Mouse (Mus musculus) central nervous system, embryonic 14 days (tissue): ENCODE measurements around the gene Olfr564. TPM values are rescaled to one million over a fixed set of nuclear protein-coding genes. Genes with fewer than 3 reads are reported as not detected.

Experiments
- polyA plus RNA-seq: library from polyadenylated mRNA; depleted of rRNA; stranded (reverse); fragments of >200 nt; gene quantifications from 2 replicates; pipeline ENCODE4 v1.2.3, GENCODE M21; 2012; rRNA removed

Gene Olfr564
- not detected in 2 replicates for polyA plus RNA-seq

GRCm38 (mm10) chr7:102803180-102803579 is at the start of gene Olfr564:
Gene Olfr564, plus strand, starts transcription at chr7:102803480.

GRCm38 (mm10) chr7:102759266-102759665 is 44.0 kb upstream of the Olfr564 start, which contains the start of the genes Olfr560 and Olfr78:
Gene Olfr560, minus strand, starts transcription at chr7:102759366.
Gene Olfr78, minus strand, starts transcription at chr7:102759471.

GRCm38 (mm10) chr7:102770921-102771320 is 32.4 kb upstream of the Olfr564 start, which contains the start of gene Olfr561:
Gene Olfr561, plus strand, starts transcription at chr7:102771221.

Other genes with a start within 250 kb of the Olfr564 start
- gene Trim21, start 238.0 kb upstream of the Olfr564 start, polyA plus RNA-seq = 2.2 and 3.0 TPM in 2 replicates
- gene Olfr550, start 232.0 kb upstream of the Olfr564 start, polyA plus RNA-seq = not detected in 2 replicates
- gene Olfr551, start 211.6 kb upstream of the Olfr564 start, polyA plus RNA-seq = not detected in 2 replicates
- gene Olfr552, start 205.7 kb upstream of the Olfr564 start, polyA plus RNA-seq = 0.01 TPM in 1 of 2 replicates, not detected in the other
- gene Olfr553, start 185.3 kb upstream of the Olfr564 start, polyA plus RNA-seq = not detected in 2 replicates
- gene Olfr554, start 165.0 kb upstream of the Olfr564 start, polyA plus RNA-seq = not detected in 2 replicates
- gene Olfr555, start 144.7 kb upstream of the Olfr564 start, polyA plus RNA-seq = not detected in 2 replicates
- not detected in 2 replicates for gene Olfr556, start 138.6 kb upstream of the Olfr564 start, polyA plus RNA-seq
- gene Trim68, start 116.2 kb upstream of the Olfr564 start, polyA plus RNA-seq = 14.8 and 22.7 TPM in 2 replicates
- gene Olfr557, start 107.6 kb upstream of the Olfr564 start, polyA plus RNA-seq = not detected in 2 replicates
- 0.07 and 0.29 TPM in 2 replicates for gene Olfr558, start 101.3 kb upstream of the Olfr564 start, polyA plus RNA-seq
- not detected in 2 replicates for gene Olfr33, start 84.4 kb upstream of the Olfr564 start, polyA plus RNA-seq
- not detected in 2 replicates for gene Olfr559, start 76.0 kb upstream of the Olfr564 start, polyA plus RNA-seq
- not detected in 2 replicates for gene Olfr560, start 44.1 kb upstream of the Olfr564 start, polyA plus RNA-seq
- gene Olfr78, start 44.0 kb upstream of the Olfr564 start, polyA plus RNA-seq = 0.09 and 0.43 TPM in 2 replicates
- gene Olfr561, start 32.3 kb upstream of the Olfr564 start, polyA plus RNA-seq = not detected in 2 replicates
- gene Olfr566, start 55.3 kb downstream of the Olfr564 start, polyA plus RNA-seq = not detected in 2 replicates
- not detected in 2 replicates for gene Olfr568, start 73.6 kb downstream of the Olfr564 start, polyA plus RNA-seq
- not detected in 2 replicates for gene Olfr569, start 87.4 kb downstream of the Olfr564 start, polyA plus RNA-seq
- 0.12 and 0.13 TPM in 2 replicates for gene Olfr570, start 91.1 kb downstream of the Olfr564 start, polyA plus RNA-seq
- 0.09 TPM in 1 of 2 replicates, not detected in the other for gene Olfr571, start 114.1 kb downstream of the Olfr564 start, polyA plus RNA-seq
- gene Olfr572, start 120.9 kb downstream of the Olfr564 start, polyA plus RNA-seq = not detected in 2 replicates
- not detected in 2 replicates for gene Olfr573-ps1, start 139.1 kb downstream of the Olfr564 start, polyA plus RNA-seq
- gene Olfr574, start 145.0 kb downstream of the Olfr564 start, polyA plus RNA-seq = not detected in 2 replicates
- not detected in 2 replicates for gene Olfr575, start 155.3 kb downstream of the Olfr564 start, polyA plus RNA-seq
- gene Olfr576, start 159.2 kb downstream of the Olfr564 start, polyA plus RNA-seq = not detected in 2 replicates
- gene Olfr577, start 172.5 kb downstream of the Olfr564 start, polyA plus RNA-seq = not detected in 2 replicates
- not detected in 2 replicates for gene Olfr578, start 185.8 kb downstream of the Olfr564 start, polyA plus RNA-seq
- gene Olfr582, start 234.5 kb downstream of the Olfr564 start, polyA plus RNA-seq = not detected in 2 replicates
- gene Olfr583, start 247.8 kb downstream of the Olfr564 start, polyA plus RNA-seq = not detected in 2 replicates